Mouse (Mus musculus) small intestine, adult 2 months (tissue): ENCODE results near the gene Dennd6a.

Experiments used
- CTCF ChIP-seq: fragments of 200-500 bp; IDR thresholded peaks from 2 replicates; pipeline ENCODE4 v1.5.1; 2012; ENCODE audit warnings: low read depth, mild to moderate bottlenecking, control low read depth, inconsistent platforms, low read length, moderate library complexity, mixed read lengths; ENCODE audit not compliant: insufficient replicate concordance, insufficient read length; ENCODE audit errors: extremely low read depth
- POLR2A ChIP-seq: fragments of 200-500 bp; IDR thresholded peaks from 2 replicates; pipeline ENCODE4 v1.6.1; 2012; ENCODE audit warnings: low read depth, mild to moderate bottlenecking, control low read depth, inconsistent platforms, low read length, moderate library complexity

GRCm38 (mm10) chr14:26609674-26610073, 36.0 kb downstream of the Dennd6a start:
- no peak for TF ChIP-seq CTCF
- TF ChIP-seq POLR2A = no peak
